Mouse (Mus musculus) frontal cortex, adult (tissue): Measurements from ENCODE around the gene Arhgef5.

ENCODE experiments used
- ATAC-seq: cut with Nextera tagmentation; 2 replicates; pipeline ENCODE4 v1.9.2; 2017; ENCODE audit warnings: mild to moderate bottlenecking, moderate library complexity, mixed read lengths; ENCODE audit not compliant: low TSS enrichment

The Arhgef5 gene

GRCm38 (mm10) chr6:43265363-43266041 is at the start of gene Arhgef5:
Gene Arhgef5 (plus strand): TSS chr6:43265582.
- no peak for ATAC-seq

DNA sequence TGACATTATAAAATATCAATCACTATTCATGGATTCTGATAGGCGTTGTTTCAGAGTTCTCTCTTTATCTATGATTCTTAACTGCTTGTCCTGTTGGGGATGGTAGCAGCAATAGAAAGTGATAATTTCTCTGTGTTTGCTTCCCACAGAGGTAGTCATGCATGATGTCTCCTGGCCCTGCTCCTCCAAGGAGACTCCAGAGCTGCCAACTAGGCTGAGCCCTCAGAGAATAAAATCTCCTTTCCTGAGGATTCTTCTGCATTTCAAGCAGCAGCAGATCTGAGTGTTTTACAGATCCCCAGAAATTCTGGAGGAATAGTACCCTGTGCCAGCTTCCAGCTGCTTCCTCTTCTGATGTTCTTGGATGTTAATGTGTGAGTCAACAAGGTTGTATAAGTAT is 34.1 kb upstream of the Arhgef5 start, which contains the start of gene Olfr47:
TSS of gene Olfr47 (plus strand) at position 275 of the 400 bp plus-strand sequence.
- ATAC-seq = peak; percentile 96

DNA sequence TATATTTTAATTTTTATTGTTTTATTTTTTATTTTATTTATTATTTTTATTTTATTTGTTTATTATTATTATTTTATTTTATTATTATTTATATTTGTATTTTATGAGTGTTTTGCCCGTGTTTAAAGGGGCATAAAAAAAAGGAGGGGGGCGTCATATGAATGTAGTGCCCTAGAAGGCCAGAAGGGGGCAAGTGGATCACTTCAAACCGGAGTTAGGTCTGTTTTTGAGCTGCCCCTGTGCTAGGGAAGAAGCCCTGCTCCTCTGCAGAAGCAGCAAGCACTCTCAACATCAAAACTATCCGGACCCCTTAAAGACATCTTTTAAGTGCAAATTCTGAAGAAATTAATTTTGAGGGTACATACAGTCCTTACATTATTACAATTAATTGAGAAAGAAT is 23.3 kb upstream of the Arhgef5 start:
- no peak for ATAC-seq

GRCm38 (mm10) chr6:43247396-43247795 is 18.0 kb upstream of the Arhgef5 start:
- no peak for ATAC-seq

DNA sequence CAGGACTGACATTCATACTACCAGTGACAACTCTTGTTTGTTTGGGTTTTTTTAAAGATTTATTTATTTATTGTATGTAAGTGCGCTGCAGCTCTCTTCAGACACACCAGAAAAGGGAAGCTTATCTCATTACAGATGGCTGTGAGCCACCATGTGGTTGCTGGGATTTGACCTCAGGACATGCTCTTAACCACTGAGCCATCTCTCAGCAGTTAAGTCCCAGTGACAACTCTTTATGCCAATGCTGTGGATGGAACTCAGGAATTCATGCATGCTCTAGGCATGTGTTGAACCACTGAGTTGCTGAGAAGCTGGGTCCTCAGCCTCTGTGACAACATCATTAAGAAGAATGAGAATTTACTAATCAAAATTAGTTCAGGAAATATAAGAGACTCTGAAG is 12.4 kb upstream of the Arhgef5 start:
- no peak for ATAC-seq

GRCm38 (mm10) chr6:43254193-43254926 is 11.0 kb upstream of the Arhgef5 start:
- peak; percentile 91 for ATAC-seq

DNA sequence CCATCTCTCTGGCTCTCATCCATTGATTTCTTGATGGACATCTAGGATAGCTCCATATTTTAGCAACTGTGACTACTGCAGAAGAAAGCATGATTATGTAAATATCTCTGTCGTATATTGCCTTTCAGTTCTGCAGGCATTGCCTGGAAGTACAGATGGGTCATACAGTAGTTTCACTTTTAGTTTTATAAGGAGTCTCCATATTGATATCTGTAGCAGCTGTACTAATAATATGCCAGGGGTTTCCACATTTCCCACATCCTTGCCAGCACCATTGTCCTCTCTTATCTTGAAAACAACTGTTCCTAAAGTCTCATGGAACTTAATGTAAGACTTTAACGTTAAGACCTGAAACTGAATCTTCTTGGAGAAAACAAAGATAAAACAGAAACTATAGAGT is 4.6 kb upstream of the Arhgef5 start:
- ATAC-seq = no peak

GRCm38 (mm10) chr6:43266356-43266755 is 974 bp downstream of the Arhgef5 start:
- no peak; the same call in 1 of the 2 replicates for ATAC-seq

DNA sequence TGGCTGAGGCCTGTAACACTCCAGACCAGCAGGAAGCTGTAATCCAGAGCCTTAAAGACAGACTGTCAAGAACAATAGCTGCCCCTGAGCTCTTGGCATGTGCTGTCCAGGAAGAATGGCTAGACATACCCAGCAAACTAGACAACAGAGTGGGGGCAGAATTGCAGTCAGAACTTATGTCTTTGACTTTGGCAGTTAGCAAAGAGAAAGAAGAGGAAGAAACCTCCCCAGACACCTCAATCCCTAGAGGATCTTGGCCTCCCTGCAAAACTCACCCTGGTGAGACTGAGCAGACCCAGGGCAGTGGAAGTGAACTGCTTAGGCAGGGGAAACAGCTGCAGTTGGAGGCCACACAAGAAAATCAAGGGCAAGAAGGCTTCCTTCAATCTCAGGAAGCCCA is 7.2 kb downstream of the Arhgef5 start:
- no peak for ATAC-seq

- no peak for ATAC-seq
These were observed 8.7 kb downstream of the Arhgef5 start for GRCm38 (mm10) chr6:43274123-43274522.

DNA sequence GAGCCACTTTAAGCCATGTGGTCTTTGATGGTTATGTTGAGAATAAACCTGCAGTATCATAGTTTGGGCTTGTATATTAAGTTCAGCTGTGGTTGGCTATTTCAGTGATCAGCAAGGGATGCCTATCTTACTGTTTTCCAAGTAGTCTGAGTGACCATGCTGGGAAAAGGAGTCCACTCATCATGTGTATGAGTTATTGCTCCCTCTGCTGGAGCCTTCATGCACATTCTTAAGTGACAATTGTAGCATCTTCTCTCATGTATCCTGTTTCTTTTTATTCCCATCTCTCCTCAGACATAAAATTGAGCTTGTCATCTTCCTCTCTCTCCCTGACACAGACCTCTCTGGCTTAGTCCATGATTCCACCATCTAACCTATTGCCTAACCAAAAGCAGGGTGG is 12.9 kb downstream of the Arhgef5 start:
- peak; percentile 96 for ATAC-seq

- no peak for ATAC-seq
These were observed 15.1 kb downstream of the Arhgef5 start for GRCm38 (mm10) chr6:43280481-43280880.

GRCm38 (mm10) chr6:43292041-43292440 is 26.7 kb downstream of the Arhgef5 start:
- no peak for ATAC-seq

DNA sequence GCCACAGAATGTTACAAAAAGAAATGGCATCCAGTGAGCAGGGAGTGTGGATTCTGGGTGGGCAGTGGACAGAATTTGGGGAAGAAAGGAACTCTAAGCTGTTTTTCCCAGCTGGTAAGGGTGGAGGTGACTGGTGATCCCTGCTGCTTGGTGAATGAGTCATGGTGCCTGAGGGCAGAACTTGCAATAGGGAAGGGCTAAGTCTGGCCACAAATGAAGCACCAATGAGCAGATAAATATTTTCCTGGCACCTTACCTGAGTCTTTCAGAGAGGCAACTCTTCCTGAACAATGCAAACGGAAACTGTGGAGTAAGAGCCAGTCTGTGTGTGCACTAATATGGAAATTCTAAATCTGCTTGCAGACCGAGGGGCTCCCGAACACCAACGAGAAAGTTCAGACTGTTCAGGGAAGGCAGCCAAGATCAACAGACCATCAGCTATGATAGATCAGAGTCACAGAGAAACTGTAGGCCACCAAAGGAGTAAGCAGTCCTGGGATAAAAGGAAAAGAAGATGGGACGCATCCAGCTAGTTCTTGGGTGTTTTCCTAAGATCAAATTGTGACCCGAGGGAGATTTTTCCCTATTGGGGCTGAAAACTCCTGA is 27.2 kb downstream of the Arhgef5 start:
- no peak for ATAC-seq

DNA sequence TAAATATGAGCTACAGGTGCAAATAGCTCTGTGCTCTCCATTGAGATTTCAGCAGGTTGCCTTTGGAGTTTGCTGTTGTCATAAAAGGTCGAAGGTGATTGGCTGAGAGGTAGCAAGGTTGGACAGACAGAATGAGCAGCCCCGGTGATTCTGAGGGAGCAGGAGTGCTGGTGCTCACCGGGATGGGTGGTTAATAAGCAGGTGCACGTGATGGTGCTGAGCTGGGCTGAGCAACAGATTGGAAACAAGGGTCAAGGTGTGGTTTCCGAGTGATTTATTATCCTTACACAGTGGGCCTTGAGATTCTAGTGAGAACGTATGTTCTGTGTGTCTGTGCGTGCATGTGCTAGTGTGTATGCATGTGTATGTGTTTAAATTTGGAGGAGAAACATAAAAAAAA is 27.8 kb downstream of the Arhgef5 start:
- ATAC-seq = no peak

- peak; percentile 50 for ATAC-seq
These were observed 30.5 kb downstream of the Arhgef5 start for GRCm38 (mm10) chr6:43295908-43296307.

DNA sequence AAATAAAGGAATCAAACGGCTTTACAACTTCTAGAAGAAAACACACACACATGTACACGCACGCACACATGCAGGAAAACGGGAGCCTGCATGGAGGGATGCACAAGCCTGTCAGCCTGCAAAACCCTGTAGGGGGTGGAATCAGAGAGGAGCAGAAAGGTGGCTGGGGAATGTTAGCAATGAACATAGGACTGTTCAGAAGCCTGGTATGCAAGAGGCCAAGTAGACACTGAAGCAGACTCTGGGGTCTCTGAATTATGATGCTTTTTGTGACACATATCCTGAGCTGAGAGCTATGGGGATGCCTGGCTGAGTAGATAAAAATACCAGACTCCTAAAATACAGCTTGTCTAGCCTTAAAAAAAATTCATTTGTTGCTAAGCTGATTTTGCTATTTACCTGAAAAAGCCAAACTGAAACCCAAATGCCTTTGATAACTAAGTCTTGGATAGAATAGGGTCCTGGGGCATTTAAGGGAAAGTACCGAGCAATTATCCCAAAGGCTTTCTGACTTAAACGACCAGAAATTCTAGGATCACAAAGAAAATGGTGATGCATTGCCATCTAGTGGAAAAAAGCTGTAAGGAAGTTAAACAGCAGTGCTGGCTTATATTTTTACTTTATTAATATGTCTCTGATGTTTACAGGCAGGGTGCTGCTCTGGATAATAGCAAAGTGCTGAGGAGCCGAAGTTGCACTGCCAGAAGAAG is 31.6 kb downstream of the Arhgef5 start:
- peak; percentile 66 for ATAC-seq

GRCm38 (mm10) chr6:43297508-43297850 is 32.1 kb downstream of the Arhgef5 start:
- ATAC-seq = peak; percentile 74

- no peak for ATAC-seq
These were observed 44.1 kb downstream of the Arhgef5 start, which contains the start of gene Nobox for GRCm38 (mm10) chr6:43309454-43309853. Gene Nobox (minus strand): TSS chr6:43309554.

GRCm38 (mm10) chr6:43310071-43310470 is 44.7 kb downstream of the Arhgef5 start:
- peak; percentile 44; the same call in 1 of the 2 replicates for ATAC-seq

- ATAC-seq = no peak
These were observed 47.2 kb downstream of the Arhgef5 start for GRCm38 (mm10) chr6:43312546-43312945.
